Mouse (Mus musculus) heart, embryonic 13.5 days (tissue): Measurements from ENCODE around the gene Cryge. TPM values are rescaled to one million over a fixed set of nuclear protein-coding genes. Genes with fewer than 3 reads are reported as not detected.
"Not testable (repeated sequence)": the region's sequence is repeated elsewhere in the genome, so short reads cannot be mapped to it uniquely, and the experiment has no call there.

ENCODE experiments used
- ATAC-seq: fragments of 200-750 bp; cut with Nextera tagmentation; 2 replicates; pipeline ENCODE4 v1.8.0; 2017; ENCODE audit warnings: moderate TSS enrichment; ENCODE audit not compliant: insufficient number of reproducible peaks, low FRiP score, low TSS enrichment; ENCODE audit errors: extremely low read depth
- H3K27ac ChIP-seq: fragments of 300-500 bp; sonication (generic); replicated peaks from 2 replicates; pipeline ENCODE4 v1.5.1; 2015; ENCODE audit warnings: moderate library complexity, mild to moderate bottlenecking, inconsistent platforms
- H3K27me3 ChIP-seq: fragments of 300-500 bp; sonication (generic); replicated peaks from 2 replicates; pipeline ENCODE4 v1.6.1; 2015; ENCODE audit warnings: mild to moderate bottlenecking, inconsistent platforms
- H3K36me3 ChIP-seq: fragments of 300-500 bp; sonication (generic); 2 replicates; pipeline ENCODE4 v1.6.1; 2015; ENCODE audit warnings: mild to moderate bottlenecking, inconsistent platforms
- H3K4me1 ChIP-seq: fragments of 300-500 bp; sonication (generic); 2 replicates; pipeline ENCODE4 v1.6.1; 2015; ENCODE audit warnings: inconsistent platforms
- H3K4me2 ChIP-seq: fragments of 300-500 bp; sonication (generic); 2 replicates; pipeline ENCODE4 v1.6.1; 2015; ENCODE audit warnings: inconsistent platforms, mild to moderate bottlenecking, moderate library complexity
- H3K4me3 ChIP-seq: fragments of 300-500 bp; sonication (generic); 2 replicates; pipeline ENCODE4 v1.5.1; 2015; ENCODE audit warnings: moderate library complexity, mild to moderate bottlenecking, inconsistent platforms
- H3K9ac ChIP-seq: fragments of 300-500 bp; sonication (generic); 2 replicates; pipeline ENCODE4 v1.6.1; 2015; ENCODE audit warnings: inconsistent platforms, mild to moderate bottlenecking, moderate library complexity
- H3K9me3 ChIP-seq: fragments of 300-500 bp; sonication (generic); 2 replicates; pipeline ENCODE4 v1.6.1; 2016; ENCODE audit warnings: inconsistent platforms
- WGBS: fragments of 180-500 bp; shearing (Covaris S2); methylation state at CpG from one replicate; pipeline ENCODE4 v1.1.7; 2015; ENCODE audit warnings: mixed read lengths; 5-methylcytosine and 5-hydroxymethylcytosine counted together
- polyA plus RNA-seq: library from polyadenylated mRNA; unstranded; fragments of >200 nt; fragmentation: Nextera tagmentation; extraction: Ambion mirVana; gene quantifications from 2 replicates; pipeline ENCODE4 v1.2.1, GENCODE M21; 2015

Gene Cryge
- polyA plus RNA-seq = not detected in 2 replicates

GRCm38 (mm10) chr1:65050952-65051351, at the start of gene Cryge:
Gene Cryge, minus strand, starts transcription at chr1:65051149.
- H3K4me3 ChIP-seq, H3K9me3 ChIP-seq, H3K27ac ChIP-seq, H3K36me3 ChIP-seq, ATAC-seq, H3K4me1 ChIP-seq, H3K9ac ChIP-seq, H3K27me3 ChIP-seq, H3K4me2 ChIP-seq: not testable (repeated sequence)
- 83% methylated on average over 8 of the region's 12 CpGs for WGBS

- H3K4me1 ChIP-seq = no peaks in the 10 kb centered on the region
- no peaks in the 10 kb centered on the region for H3K27me3 ChIP-seq
- H3K27ac ChIP-seq = no peak overlapping the region
- no peaks in the 10 kb centered on the region for H3K9me3 ChIP-seq
- ATAC-seq = no peak
- 77% methylated on average over 3 of the region's 3 CpGs for WGBS
- no peak overlapping the region for H3K4me3 ChIP-seq
- no peaks in the 10 kb centered on the region for H3K36me3 ChIP-seq
- no peak overlapping the region for H3K4me2 ChIP-seq
- H3K9ac ChIP-seq = no peak overlapping the region
Observed at GRCm38 (mm10) chr1:65096953-65097352, 46.0 kb upstream of the Cryge start.

- no peak overlapping the region for H3K4me2 ChIP-seq
- 83% methylated on average over 3 of the region's 3 CpGs for WGBS
- no peaks in the 10 kb centered on the region for H3K36me3 ChIP-seq
- no peak overlapping the region for H3K9ac ChIP-seq
- H3K9me3 ChIP-seq = no peaks in the 10 kb centered on the region
- H3K27ac ChIP-seq = no peak overlapping the region
- no peaks in the 10 kb centered on the region for H3K27me3 ChIP-seq
- no peaks in the 10 kb centered on the region for H3K4me1 ChIP-seq
- ATAC-seq = no peak
- no peak overlapping the region for H3K4me3 ChIP-seq
Observed at GRCm38 (mm10) chr1:65091566-65091965, 40.6 kb upstream of the Cryge start.

GRCm38 (mm10) chr1:65090370-65090769, 39.4 kb upstream of the Cryge start:
- Histone ChIP-seq H3K27me3 (no peaks in the 10 kb centered on the region), H3K36me3 (no peaks in the 10 kb centered on the region), H3K4me1 (no peaks in the 10 kb centered on the region), H3K9me3 (no peaks in the 10 kb centered on the region), H3K4me3 (no peak overlapping the region), H3K4me2 (no peak overlapping the region), H3K27ac (no peak overlapping the region), H3K9ac (no peak overlapping the region)
- no peak for ATAC-seq
- WGBS = 48% methylated on average over 2 of the region's 2 CpGs

- Histone ChIP-seq H3K9ac (no peak overlapping the region), H3K27me3 (no peaks in the 10 kb centered on the region), H3K4me1 (no peaks in the 10 kb centered on the region), H3K27ac (no peak overlapping the region), H3K9me3 (no peaks in the 10 kb centered on the region), H3K4me3 (no peak overlapping the region), H3K36me3 (no peaks in the 10 kb centered on the region), H3K4me2 (no peak overlapping the region)
- no peak for ATAC-seq
- 62% methylated on average over 6 of the region's 6 CpGs for WGBS
Observed at GRCm38 (mm10) chr1:65088567-65089356, 37.8 kb upstream of the Cryge start.

- Histone ChIP-seq H3K9me3 (0 out of 2 replicates have a peak, but pooled peaks cover 4% of the 10 kb centered on the region), H3K36me3 (no peaks in the 10 kb centered on the region), H3K9ac (no peak within 1 kb of the TSS), H3K27ac (no peak within 1 kb of the TSS), H3K4me1 (no peaks in the 10 kb centered on the region), H3K4me2 (peak within 1 kb of the TSS; percentile 27; the same call in 1 of the 2 replicates), H3K4me3 (no peak within 1 kb of the TSS), H3K27me3 (no peaks in the 10 kb centered on the region)
- WGBS = 38% methylated on average over 7 of the region's 7 CpGs
- ATAC-seq = no peak
Observed at GRCm38 (mm10) chr1:65082188-65082587, 31.2 kb upstream of the Cryge start, which contains the start of gene Crygb. Gene Crygb, minus strand, starts transcription at chr1:65082288.

- no peak for ATAC-seq
- H3K27ac ChIP-seq = no peak overlapping the region
- WGBS = 11% methylated on average over 5 of the region's 5 CpGs
Observed at GRCm38 (mm10) chr1:65075607-65076006, 24.7 kb upstream of the Cryge start.

GRCm38 (mm10) chr1:65073589-65073988, 22.6 kb upstream of the Cryge start, which contains the start of gene Crygc:
Gene Crygc, minus strand, starts transcription at chr1:65073689.
- Histone ChIP-seq H3K36me3 (no peaks in the 10 kb centered on the region), H3K4me1 (peaks cover 5% of the 10 kb centered on the region; the same call in 1 of the 2 replicates)

More at GRCm38 (mm10) chr1:65075607-65076006, 24.7 kb upstream of the Cryge start:
- H3K36me3 ChIP-seq = no peaks in the 10 kb centered on the region
- 0 out of 2 replicates have a peak, but pooled peaks cover 4% of the 10 kb centered on the region for H3K9me3 ChIP-seq
- H3K4me1 ChIP-seq = peaks cover 5% of the 10 kb centered on the region; the same call in 1 of the 2 replicates
- H3K9ac ChIP-seq = no peak overlapping the region
- H3K27me3 ChIP-seq = no peaks in the 10 kb centered on the region
- H3K4me3 ChIP-seq = no peak overlapping the region
- H3K4me2 ChIP-seq = no peak overlapping the region

GRCm38 (mm10) chr1:65067842-65068241, 16.9 kb upstream of the Cryge start:
- Histone ChIP-seq H3K9me3 (no peaks in the 10 kb centered on the region), H3K4me1 (no peaks in the 10 kb centered on the region), H3K27me3 (no peaks in the 10 kb centered on the region), H3K4me2 (no peak overlapping the region), H3K4me3 (no peak overlapping the region), H3K27ac (no peak overlapping the region), H3K36me3 (no peaks in the 10 kb centered on the region), H3K9ac (no peak overlapping the region)
- no peak for ATAC-seq

More at GRCm38 (mm10) chr1:65073589-65073988, 22.6 kb upstream of the Cryge start, which contains the start of gene Crygc:
- H3K4me3 ChIP-seq = no peak within 1 kb of the TSS
- WGBS = 66% methylated on average over 6 of the region's 6 CpGs
- 0 out of 2 replicates have a peak, but pooled peaks cover 2% of the 10 kb centered on the region for H3K9me3 ChIP-seq
- 0 out of 2 replicates have a peak within 1 kb of the TSS, but pooled peaks have one; percentile 16 for H3K4me2 ChIP-seq
- H3K27ac ChIP-seq = no peak within 1 kb of the TSS
- no peak for ATAC-seq
- no peaks in the 10 kb centered on the region for H3K27me3 ChIP-seq
- H3K9ac ChIP-seq = no peak within 1 kb of the TSS

GRCm38 (mm10) chr1:65064201-65064600, 13.3 kb upstream of the Cryge start:
- WGBS = 82% methylated on average over 15 of the region's 15 CpGs
- no peaks in the 10 kb centered on the region for H3K27me3 ChIP-seq

GRCm38 (mm10) chr1:65063352-65063751, 12.4 kb upstream of the Cryge start, which contains the start of gene Crygd:
Gene Crygd, minus strand, starts transcription at chr1:65063452.
- Histone ChIP-seq H3K27ac (no peak within 1 kb of the TSS), H3K4me3 (no peak within 1 kb of the TSS), H3K27me3 (no peaks in the 10 kb centered on the region), H3K9ac (no peak within 1 kb of the TSS), H3K36me3 (no peaks in the 10 kb centered on the region), H3K4me2 (no peak within 1 kb of the TSS), H3K9me3 (no peaks in the 10 kb centered on the region), H3K4me1 (no peaks in the 10 kb centered on the region)
- ATAC-seq = no peak
- WGBS = 75% methylated on average over 8 of the region's 8 CpGs

More at GRCm38 (mm10) chr1:65064201-65064600, 13.3 kb upstream of the Cryge start:
- no peak overlapping the region for H3K9ac ChIP-seq
- no peak overlapping the region for H3K4me2 ChIP-seq
- ATAC-seq = no peak
- no peak overlapping the region for H3K4me3 ChIP-seq
- H3K9me3 ChIP-seq = no peaks in the 10 kb centered on the region
- H3K27ac ChIP-seq = no peak overlapping the region
- H3K4me1 ChIP-seq = no peaks in the 10 kb centered on the region
- H3K36me3 ChIP-seq = no peaks in the 10 kb centered on the region
